Mouse (Mus musculus) embryonic facial prominence, embryonic 11.5 days (tissue): ENCODE measurements around the gene Atf7ip2. TPM values are rescaled to one million over a fixed set of nuclear protein-coding genes. Genes with fewer than 3 reads are reported as not detected.
A peak's percentile ranks its signal among the peaks of the same experiment; 100 is the strongest.

Source experiments
- ATAC-seq: fragments of 200-750 bp; cut with Nextera tagmentation; replicated peaks from 2 replicates; pipeline ENCODE4 v1.8.0; 2017; ENCODE audit warnings: low read depth; ENCODE audit not compliant: insufficient number of reproducible peaks, low FRiP score, low TSS enrichment
- DNase-seq: peaks from one replicate; pipeline ENCODE4 v3.0.0-alpha.2; 2015; ENCODE audit warnings: low spot score
- H3K27ac ChIP-seq: fragments of 300-500 bp; sonication (generic); replicated peaks from 2 replicates; pipeline ENCODE4 v1.5.1; 2014; ENCODE audit warnings: mild to moderate bottlenecking, low read depth, low read length, control low read depth
- H3K27me3 ChIP-seq: fragments of 300-500 bp; sonication (generic); 2 replicates; pipeline ENCODE4 v1.6.1; 2014; ENCODE audit warnings: mild to moderate bottlenecking, low read length, moderate library complexity, mixed read lengths; ENCODE audit not compliant: control insufficient read depth, insufficient read depth
- H3K36me3 ChIP-seq: fragments of 300-500 bp; sonication (generic); replicated peaks from 2 replicates; pipeline ENCODE4 v1.6.1; 2014; ENCODE audit warnings: low read depth, mild to moderate bottlenecking, low read length, moderate library complexity, mixed read lengths; ENCODE audit not compliant: control insufficient read depth, insufficient read depth
- H3K4me1 ChIP-seq: fragments of 300-500 bp; sonication (generic); 2 replicates; pipeline ENCODE4 v1.6.1; 2014; ENCODE audit warnings: low read length, mixed read lengths; ENCODE audit not compliant: control insufficient read depth, insufficient read depth
- H3K4me2 ChIP-seq: fragments of 300-500 bp; sonication (generic); 2 replicates; pipeline ENCODE4 v1.6.1; 2014; ENCODE audit warnings: low read depth, mild to moderate bottlenecking, control low read depth, low read length, moderate library complexity
- H3K4me3 ChIP-seq: fragments of 300-500 bp; sonication (generic); 2 replicates; pipeline ENCODE4 v1.5.1; 2014; ENCODE audit warnings: low read depth, low read length, control low read depth
- H3K9ac ChIP-seq: fragments of 300-500 bp; sonication (generic); replicated peaks from 2 replicates; pipeline ENCODE4 v1.6.1; 2014; ENCODE audit warnings: mild to moderate bottlenecking, control low read depth, low read length
- H3K9me3 ChIP-seq: fragments of 300-500 bp; sonication (generic); replicated peaks from 2 replicates; pipeline ENCODE4 v1.6.1; 2016; ENCODE audit warnings: mild to moderate bottlenecking, low read length, inconsistent platforms, mixed read lengths; ENCODE audit not compliant: control insufficient read depth
- WGBS: fragments of 180-500 bp; shearing (Covaris S2); extraction: QIAGEN DNeasy Blood & Tissue Kit; methylation state at CpG from one replicate; pipeline ENCODE4 v1.1.7; 2014; 5-methylcytosine and 5-hydroxymethylcytosine counted together
- polyA plus RNA-seq: library from polyadenylated mRNA; unstranded; fragments of >200 nt; fragmentation: Nextera tagmentation; extraction: Ambion mirVana; gene quantifications from 2 replicates; pipeline ENCODE4 v1.2.1, GENCODE M21; 2014

Atf7ip2 gene
- polyA plus RNA-seq, result 1.6 and 2.3 TPM in 2 replicates

DNA sequence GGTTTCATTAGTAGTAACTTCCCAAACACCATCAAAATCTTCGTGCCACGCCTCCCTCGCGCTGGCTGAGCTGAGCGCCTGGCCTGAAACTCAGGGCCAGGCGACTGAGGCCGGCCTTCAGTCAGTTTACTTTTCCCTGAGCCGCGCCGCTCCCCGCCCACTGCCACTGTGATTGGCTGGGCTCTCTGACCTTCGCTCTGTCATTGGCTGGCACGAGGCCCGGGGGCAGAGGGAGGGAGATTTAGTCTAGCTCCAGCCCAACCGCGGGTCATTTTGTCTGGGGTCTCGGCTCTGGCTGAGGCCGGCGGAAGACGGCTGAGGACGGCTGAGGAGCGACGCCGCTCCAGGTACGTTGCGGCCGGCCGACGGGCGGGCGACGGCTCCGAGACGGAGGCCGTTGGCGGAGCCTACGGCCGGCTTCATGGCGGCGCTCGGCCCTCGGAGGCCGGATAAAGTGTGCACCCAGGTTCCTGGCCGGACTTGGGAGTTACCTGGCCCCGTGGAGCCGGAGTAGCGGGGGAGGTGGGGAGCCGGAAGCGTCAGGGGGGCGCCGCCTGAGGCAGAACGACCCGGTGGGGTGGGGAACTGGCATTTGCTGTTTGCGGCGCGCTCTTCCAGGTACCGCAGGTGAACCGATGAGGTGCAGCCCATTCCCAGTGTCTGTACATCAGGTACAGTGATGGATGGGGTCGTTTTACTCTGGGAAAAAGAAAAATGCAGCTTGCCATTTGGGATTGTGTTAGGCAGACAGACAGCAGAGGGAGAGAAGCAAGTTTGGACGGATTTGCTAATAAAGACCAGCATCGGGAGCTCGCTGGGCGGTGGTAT lies at the start of gene Atf7ip2:
TSS of gene Atf7ip2 (plus strand) at position 34 of the 828 bp plus-strand sequence.
- Histone ChIP-seq H3K4me1 (no peaks in the 10 kb centered on the region), H3K36me3 (no peaks in the 10 kb centered on the region), H3K4me2 (peak within 1 kb of the TSS; percentile 97), H3K27me3 (no peaks in the 10 kb centered on the region), H3K9ac (peak within 1 kb of the TSS; percentile 63), H3K27ac (no peak within 1 kb of the TSS), H3K9me3 (no peaks in the 10 kb centered on the region), H3K4me3 (peak within 1 kb of the TSS; percentile 59)
- ATAC-seq, result peak; percentile 100
- DNase-seq, result peak; percentile 93
- WGBS, result under 1% methylated on average over 55 of the region's 63 CpGs

GRCm38 (mm10) chr16:10143166-10143565 lies 49.3 kb upstream of the Atf7ip2 start:
- Histone ChIP-seq H3K4me1 (no peaks in the 10 kb centered on the region), H3K4me3 (no peak overlapping the region), H3K27me3 (no peaks in the 10 kb centered on the region), H3K36me3 (no peaks in the 10 kb centered on the region), H3K9me3 (no peaks in the 10 kb centered on the region), H3K27ac (no peak overlapping the region), H3K4me2 (no peak overlapping the region), H3K9ac (no peak overlapping the region)
- 62% methylated on average over 2 of the region's 2 CpGs for WGBS
- DNase-seq, result no peak
- ATAC-seq, result no peak

GRCm38 (mm10) chr16:10147401-10147800 lies 45.1 kb upstream of the Atf7ip2 start:
- DNase-seq (no peak), ATAC-seq (no peak)
- Histone ChIP-seq H3K36me3 (no peaks in the 10 kb centered on the region), H3K4me2 (no peak overlapping the region), H3K27me3 (no peaks in the 10 kb centered on the region), H3K27ac (no peak overlapping the region), H3K9ac (no peak overlapping the region), H3K4me1 (no peaks in the 10 kb centered on the region), H3K9me3 (no peaks in the 10 kb centered on the region), H3K4me3 (no peak overlapping the region)
- 90% methylated on average over 5 of the region's 5 CpGs for whole genome bisulfite sequencing

- no peak overlapping the region for H3K27ac ChIP-seq
- 79% methylated on average over 8 of the region's 8 CpGs for WGBS
Measured at GRCm38 (mm10) chr16:10169123-10169905, 23.2 kb upstream of the Atf7ip2 start.

DNA sequence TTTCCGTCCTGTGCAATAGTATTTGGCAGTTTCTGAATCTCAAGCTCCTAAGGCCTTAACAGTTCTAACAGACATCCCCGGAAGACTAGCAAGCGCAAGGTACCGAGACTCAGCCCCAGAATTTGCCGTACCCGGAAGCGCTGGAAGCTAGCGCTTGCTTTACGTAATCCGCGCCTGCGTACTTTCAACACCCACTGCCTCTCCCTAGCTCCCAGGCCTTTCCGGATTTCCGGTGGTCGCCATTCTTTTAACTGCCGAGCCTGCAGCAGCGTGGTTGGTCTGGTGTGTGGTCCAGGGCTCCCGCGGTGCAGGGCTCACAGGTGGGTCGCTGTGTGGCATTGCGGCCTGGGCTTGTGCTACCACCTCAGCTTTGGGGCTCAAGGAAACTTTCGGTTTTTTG lies 22.5 kb upstream of the Atf7ip2 start, which contains the start of gene Rpl39l:
TSS of gene Rpl39l (plus strand) at position 222 of the 400 bp plus-strand sequence.
- Histone ChIP-seq H3K9me3 (no peaks in the 10 kb centered on the region), H3K27me3 (no peaks in the 10 kb centered on the region), H3K27ac (no peak within 1 kb of the TSS), H3K36me3 (no peaks in the 10 kb centered on the region), H3K9ac (no peak within 1 kb of the TSS), H3K4me3 (no peak within 1 kb of the TSS), H3K4me1 (no peaks in the 10 kb centered on the region), H3K4me2 (no peak within 1 kb of the TSS)
- ATAC-seq (no peak), DNase-seq (no peak)
- WGBS, result 80% methylated on average over 22 of the region's 22 CpGs

More at GRCm38 (mm10) chr16:10169123-10169905, 23.2 kb upstream of the Atf7ip2 start:
- Histone ChIP-seq H3K9me3 (no peaks in the 10 kb centered on the region), H3K9ac (no peak overlapping the region), H3K4me2 (no peak overlapping the region), H3K36me3 (no peaks in the 10 kb centered on the region), H3K4me3 (no peak overlapping the region), H3K4me1 (no peaks in the 10 kb centered on the region), H3K27me3 (no peaks in the 10 kb centered on the region)
- no peak for ATAC-seq
- DNase-seq, result no peak

DNA sequence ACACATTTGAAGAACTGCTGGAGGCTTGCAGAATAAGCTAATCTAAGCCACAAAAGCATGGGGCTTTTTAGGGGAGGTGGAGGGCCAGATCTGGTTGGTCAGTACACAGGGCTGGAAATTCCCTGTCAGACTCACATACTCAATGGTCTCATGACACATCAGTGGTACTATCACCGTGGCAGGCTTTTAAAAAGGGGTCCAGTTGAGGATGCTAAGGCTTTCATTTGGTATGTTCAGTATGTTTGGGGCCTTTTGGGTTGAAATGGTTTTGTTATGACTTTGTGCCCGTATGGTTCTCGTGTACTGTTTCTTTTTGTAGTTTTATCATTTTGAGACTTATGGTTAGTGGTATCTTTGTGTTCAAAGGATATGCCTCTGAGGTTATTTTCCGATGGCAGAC lies 21.2 kb upstream of the Atf7ip2 start:
- Histone ChIP-seq H3K4me2 (no peak overlapping the region), H3K4me1 (no peaks in the 10 kb centered on the region), H3K27ac (no peak overlapping the region), H3K9ac (no peak overlapping the region), H3K27me3 (no peaks in the 10 kb centered on the region), H3K9me3 (no peaks in the 10 kb centered on the region), H3K4me3 (no peak overlapping the region), H3K36me3 (no peaks in the 10 kb centered on the region)
- DNase-seq (no peak), ATAC-seq (no peak)
- 86% methylated on average over 4 of the region's 4 CpGs for WGBS

DNA sequence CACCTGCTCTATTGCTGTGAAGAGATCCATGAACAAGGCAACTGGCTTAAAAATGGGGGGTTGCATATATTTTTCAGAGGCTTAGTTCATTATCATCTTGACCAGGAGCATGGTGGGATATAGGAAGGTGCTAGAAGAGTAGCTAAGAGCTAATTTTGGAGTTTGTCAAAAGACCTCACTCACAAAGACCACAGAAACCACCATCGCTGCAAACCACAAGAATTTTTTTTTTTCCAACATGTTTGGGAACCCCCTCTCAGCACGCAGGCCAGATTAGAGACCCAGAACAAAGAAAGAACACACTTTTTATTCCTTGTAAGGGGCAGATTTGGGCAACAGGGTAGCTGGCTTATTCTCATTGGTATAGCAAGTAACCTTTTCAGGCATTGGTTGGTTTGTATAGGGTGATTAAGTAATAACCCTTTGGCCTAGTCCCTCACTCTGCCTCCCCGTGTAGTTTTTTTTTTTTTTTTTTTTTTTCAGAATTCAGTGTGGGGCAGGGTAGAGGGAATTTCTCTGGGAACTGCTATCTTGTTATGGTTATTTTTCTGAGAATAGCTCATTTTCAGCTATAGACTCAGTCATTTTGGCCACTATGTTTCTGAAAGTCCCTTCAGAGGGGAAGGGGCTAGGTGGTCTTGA lies 20.2 kb upstream of the Atf7ip2 start:
- H3K27me3 ChIP-seq, result no peaks in the 10 kb centered on the region
- no peak overlapping the region for H3K4me3 ChIP-seq
- H3K9me3 ChIP-seq, result no peaks in the 10 kb centered on the region
- H3K9ac ChIP-seq, result no peak overlapping the region
- 91% methylated on average over 3 of the region's 3 CpGs for WGBS
- no peaks in the 10 kb centered on the region for H3K4me1 ChIP-seq
- ATAC-seq (no peak), DNase-seq (no peak)
- H3K36me3 ChIP-seq, result no peaks in the 10 kb centered on the region
- no peak overlapping the region for H3K27ac ChIP-seq
- no peak overlapping the region for H3K4me2 ChIP-seq
